Mouse (Mus musculus): ENCODE measurements around the gene Pnp. TPM values are rescaled to one million over a fixed set of nuclear protein-coding genes. Genes with fewer than 3 reads are reported as not detected.
"Not testable (repeated sequence)": the region's sequence is repeated elsewhere in the genome, so short reads cannot be mapped to it uniquely, and the experiment has no call there.

Pnp gene
- total RNA-seq, 2 experiments from 2014 or later, result 3.9 to 4.3 TPM

- intact Hi-C loops (cut with DNase I), result no loop called here
- DNase-seq, result peak in 1 of 2 experiments; percentile 15
Observed at GRCm38 (mm10) chr14:50969558-50970544, 39.0 kb downstream of the Pnp start.

DNA sequence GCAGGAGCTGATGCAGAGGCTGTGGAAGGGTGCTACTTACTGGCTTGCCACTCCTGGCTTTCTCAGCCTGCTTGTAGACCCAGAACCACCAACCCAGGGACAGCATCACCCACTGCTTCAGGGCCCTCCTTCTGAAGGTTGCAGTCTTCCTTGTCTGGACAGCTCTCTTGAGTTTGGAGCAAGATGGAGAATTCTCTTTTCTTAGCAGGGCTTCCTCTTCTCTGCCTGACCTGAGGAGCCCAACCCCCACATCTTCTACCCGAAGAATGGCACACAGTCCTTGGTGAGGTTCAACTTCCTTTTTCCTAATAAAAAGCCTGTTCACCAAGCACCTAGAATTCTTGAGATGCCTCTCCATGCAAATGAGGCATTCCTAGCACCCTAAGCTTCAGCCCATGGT is 39.9 kb downstream of the Pnp start:
- intact Hi-C loops (cut with DNase I), result no loop called here
- no peak for DNase-seq

DNA sequence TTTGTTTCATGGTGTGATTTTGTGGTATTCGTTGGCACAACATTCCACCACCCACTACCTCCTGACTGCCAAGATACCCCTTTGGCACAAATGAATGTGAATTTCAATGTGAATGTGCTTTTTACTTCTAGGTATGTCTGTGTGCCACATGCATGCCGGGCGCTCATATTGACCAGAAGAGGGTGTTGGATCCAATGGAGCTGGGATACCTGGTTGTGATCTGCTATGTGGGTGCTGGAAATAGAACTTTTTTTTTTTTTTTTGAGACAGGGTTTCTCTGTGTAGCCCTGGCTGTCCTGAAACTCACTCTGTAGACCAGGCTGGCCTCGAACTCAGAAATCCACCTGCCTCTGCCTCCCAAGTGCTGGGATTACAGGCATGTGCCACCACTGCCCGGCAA is 42.2 kb downstream of the Pnp start:
- intact Hi-C loops (cut with DNase I), result not testable (repeated sequence)

GRCm38 (mm10) chr14:50973700-50974099 is 42.8 kb downstream of the Pnp start:
- no peak for DNase-seq
- intact Hi-C loops (cut with DNase I), result no loop called here

More for the DNA sequence above, 42.2 kb downstream of the Pnp start:
- DNase-seq, result not testable (repeated sequence)

GRCm38 (mm10) chr14:50975001-50975400 is 44.1 kb downstream of the Pnp start:
- no peak for DNase-seq
- intact Hi-C loops (cut with DNase I), result no loop called here

- no peak for DNase-seq
- intact Hi-C loops (cut with DNase I), result no loop called here
Observed at GRCm38 (mm10) chr14:50976674-50977073, 45.8 kb downstream of the Pnp start.

- intact Hi-C loops (cut with DNase I); DNase-seq: not testable (repeated sequence)
Observed at GRCm38 (mm10) chr14:50978451-50978850, 47.6 kb downstream of the Pnp start.

DNA sequence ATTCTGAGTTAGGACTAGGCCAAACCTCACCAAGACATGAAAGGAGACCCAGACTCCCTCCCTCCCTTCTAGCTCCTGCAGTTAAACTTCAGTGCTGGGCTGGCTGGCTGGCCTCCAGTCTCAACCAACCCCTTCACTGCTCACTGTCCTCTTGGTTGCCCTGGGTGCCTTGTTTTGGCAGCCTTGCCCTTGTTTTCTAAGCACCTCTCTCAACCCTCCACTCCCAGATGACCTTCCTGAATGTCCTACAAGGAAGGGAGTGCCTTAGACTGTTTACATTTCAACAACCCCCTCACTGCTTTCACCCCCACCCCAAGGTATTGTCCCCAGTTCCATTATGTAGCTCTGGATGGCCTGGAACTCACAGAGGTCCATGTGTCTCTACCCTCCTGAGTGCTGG is 48.7 kb downstream of the Pnp start:
- intact Hi-C loops (cut with DNase I), result no loop called here
- no peak for DNase-seq

GRCm38 (mm10) chr14:50981207-50981606 is 50.3 kb downstream of the Pnp start:
- intact Hi-C loops (cut with DNase I), result no loop called here
- DNase-seq, result no peak

GRCm38 (mm10) chr14:50981837-50982236 is 51.0 kb downstream of the Pnp start:
- no peak for DNase-seq
- intact Hi-C loops (cut with DNase I), result no loop called here

DNA sequence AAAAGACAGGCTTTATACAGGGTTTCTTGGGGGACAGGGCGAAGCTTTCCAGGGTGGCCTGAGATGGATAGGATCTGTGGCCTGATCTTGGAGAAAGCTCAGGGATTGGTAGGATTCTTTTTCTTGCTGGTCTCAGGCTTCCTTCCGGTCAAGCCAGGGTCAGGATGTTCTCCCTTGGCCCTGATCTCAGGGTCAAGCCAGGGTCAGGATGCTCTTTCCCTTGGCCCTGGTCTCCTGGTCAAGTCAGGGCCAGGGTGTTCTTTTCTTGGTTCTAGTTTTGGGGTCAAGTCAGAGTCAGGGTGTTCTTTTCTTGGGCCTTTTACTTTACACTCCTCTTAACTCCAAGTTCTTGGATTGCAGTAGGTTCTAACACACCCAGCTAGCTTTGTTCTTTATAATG is 56.8 kb downstream of the Pnp start:
- no peak for DNase-seq

GRCm38 (mm10) chr14:50991037-50991436 is 60.2 kb downstream of the Pnp start:
- no peak for DNase-seq
- intact Hi-C loops (cut with DNase I), result no loop called here

More for the DNA sequence above, 56.8 kb downstream of the Pnp start:
- intact Hi-C loops (cut with DNase I), result no loop called here

DNA sequence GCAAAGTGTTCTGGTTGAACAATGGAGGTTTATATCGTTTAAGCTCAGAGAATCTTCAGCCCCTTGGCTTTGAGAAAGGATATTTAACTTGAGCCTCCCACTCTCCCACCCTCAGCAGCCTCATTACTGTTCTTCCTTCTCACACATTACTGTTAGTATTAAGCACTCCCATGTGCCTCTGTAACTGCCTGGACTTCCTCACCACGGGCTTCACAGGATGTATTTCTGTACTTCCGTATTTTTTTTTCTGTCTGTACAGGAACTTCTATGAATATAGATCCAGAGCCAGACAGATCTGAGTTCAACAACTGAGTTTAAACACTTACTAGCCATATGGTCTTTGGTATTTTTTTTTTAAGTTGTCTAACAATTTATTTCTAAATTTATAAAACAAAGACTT is 66.2 kb downstream of the Pnp start:
- intact Hi-C loops (cut with DNase I), result no loop called here
- DNase-seq, result no peak

GRCm38 (mm10) chr14:50997999-50998666 is 67.3 kb downstream of the Pnp start:
- intact Hi-C loops (cut with DNase I), result no loop called here
- no peak for DNase-seq

DNA sequence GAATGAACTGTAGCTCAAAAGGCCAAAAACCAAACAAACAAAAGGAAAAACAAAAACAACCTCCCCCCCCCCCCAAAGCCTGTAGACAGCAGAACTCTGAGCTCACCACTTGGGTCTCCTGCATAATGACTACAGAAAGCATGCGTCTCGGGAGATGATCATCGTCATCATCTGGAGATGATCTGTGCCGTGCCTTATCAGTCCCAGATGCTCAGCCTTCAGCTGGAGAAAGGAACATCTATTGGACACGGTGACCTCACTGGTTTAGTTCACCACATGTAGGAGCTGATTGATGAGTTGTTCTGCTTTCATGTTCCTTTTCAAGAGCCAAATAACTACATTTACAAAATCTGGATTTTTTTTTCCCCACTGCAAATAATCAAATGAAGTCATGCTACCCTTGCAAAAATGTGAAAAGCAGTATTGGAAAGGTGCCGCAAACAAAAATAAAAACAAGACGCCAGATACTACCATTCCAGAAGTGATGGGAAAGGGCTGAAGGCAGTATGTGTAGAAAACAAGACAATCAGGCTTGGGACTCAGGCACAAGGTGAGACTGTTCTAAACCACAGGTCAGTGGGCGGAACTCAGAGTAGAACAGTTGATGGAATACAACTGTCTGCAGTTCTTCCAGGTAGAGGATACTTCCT is 76.4 kb downstream of the Pnp start, which contains the start of gene Rnase10:
Gene Rnase10 (plus strand): TSS at position 600 of the 650 bp plus-strand sequence.
- intact Hi-C loops (cut with DNase I), result no loop called here

DNA sequence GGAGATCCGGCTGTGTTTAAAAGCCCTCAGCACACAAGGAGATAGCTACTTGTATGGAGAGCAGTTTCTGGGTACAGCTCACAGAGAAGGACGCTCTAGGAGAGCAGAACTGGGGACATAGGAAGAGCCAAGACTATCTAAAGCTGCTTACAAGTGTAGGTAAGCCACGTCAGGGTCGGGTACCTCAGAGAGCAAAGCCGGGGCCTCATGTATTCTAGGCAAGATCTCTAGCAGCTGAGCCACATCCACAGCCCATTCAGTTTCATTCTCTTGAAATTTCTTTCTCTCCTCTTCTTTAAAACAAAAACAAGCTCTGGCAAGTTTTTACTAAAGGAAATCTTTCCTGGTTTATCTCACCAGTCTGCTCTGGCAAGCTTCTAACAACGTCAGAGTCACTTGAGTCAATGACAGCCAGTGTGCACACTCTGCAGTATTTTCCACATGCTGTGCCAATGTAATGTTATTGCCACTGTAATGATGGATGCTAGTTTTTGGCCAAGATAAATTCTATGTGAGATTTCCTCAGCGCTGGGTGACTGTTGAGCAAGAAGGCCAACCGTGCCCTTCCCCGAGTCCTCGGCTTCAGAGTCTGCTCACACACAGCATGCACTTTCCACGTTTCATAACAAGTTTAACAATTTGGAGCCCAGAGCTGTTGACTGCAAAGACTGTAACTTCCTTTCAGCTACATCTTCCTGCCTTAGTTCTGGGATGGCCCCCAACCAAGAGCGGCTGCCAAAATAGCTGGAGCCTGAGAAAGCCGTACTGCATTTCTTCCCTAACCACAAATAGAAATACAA is 77.2 kb downstream of the Pnp start:
- intact Hi-C loops (cut with DNase I), result no loop called here
- peak; percentile 58 to 60 for DNase-seq

More for the DNA sequence above, 76.4 kb downstream of the Pnp start, which contains the start of gene Rnase10:
- no peak for DNase-seq

GRCm38 (mm10) chr14:51008781-51009180 is 77.9 kb downstream of the Pnp start:
- no peak for DNase-seq
- intact Hi-C loops (cut with DNase I), result no loop called here

GRCm38 (mm10) chr14:51009572-51009971 is 78.7 kb downstream of the Pnp start:
- intact Hi-C loops (cut with DNase I), result no loop called here
- no peak for DNase-seq

DNA sequence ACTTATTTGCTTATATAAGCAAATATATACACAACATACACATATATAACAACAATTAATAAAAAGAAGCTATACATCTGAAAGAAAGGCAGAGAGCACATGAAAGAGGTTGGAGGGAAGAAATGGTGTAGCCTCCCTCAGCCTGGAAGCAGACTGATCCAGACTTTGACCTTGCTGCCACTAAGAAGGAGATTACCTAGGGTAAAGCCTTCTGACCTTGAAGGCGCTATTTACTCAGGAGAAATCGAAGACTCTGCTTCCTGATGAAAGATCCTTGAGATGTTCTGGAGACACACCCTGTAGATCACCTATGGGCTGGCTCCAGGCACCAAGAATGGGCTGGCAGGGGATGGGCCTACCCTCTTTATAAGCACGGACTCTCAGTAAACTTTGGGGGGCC is 83.8 kb downstream of the Pnp start:
- intact Hi-C loops (cut with DNase I); DNase-seq: not testable (repeated sequence)

All from gastrocnemius, postnatal 36 days (tissue).